Mouse (Mus musculus) MEL (cell line): ENCODE data around the gene Nomo1.

Source experiments
- BHLHE40 ChIP-seq: IDR thresholded peaks from 2 replicates; pipeline ENCODE4 v1.6.1; 2012; ENCODE audit warnings: low read depth, mild to moderate bottlenecking, inconsistent platforms, low read length, improper control_type of control experiment, borderline replicate concordance
- CHD2 ChIP-seq: IDR thresholded peaks from 2 replicates; pipeline ENCODE4 v1.6.1; 2011; ENCODE audit warnings: low read length, improper control_type of control experiment
- CTCF ChIP-seq, 3 experiments: IDR thresholded peaks in 2 of 3; conservative IDR thresholded peaks in 1 of 3; 2 replicates each; pipeline ENCODE4 v1.5.1; 2011 to 2012; ENCODE audit warnings: low read length in 3 of 3, low read depth in 2 of 3, mild to moderate bottlenecking in 2 of 3, improper control_type of control experiment in 1 of 3, inconsistent platforms in 1 of 3, mixed read lengths in 1 of 3, moderate library complexity in 1 of 3; ENCODE audit not compliant: control insufficient read depth in 1 of 3, insufficient read depth in 1 of 3, poor library complexity in 1 of 3, severe bottlenecking in 1 of 3
- EP300 ChIP-seq, 2 experiments: IDR thresholded peaks; 2 replicates each; pipeline ENCODE4 v1.6.1; 2011; ENCODE audit warnings: improper control_type of control experiment in 2 of 2, low read length in 2 of 2, low read depth in 1 of 2, mild to moderate bottlenecking in 1 of 2
- MAFK ChIP-seq: IDR thresholded peaks from 2 replicates; pipeline ENCODE4 v1.6.1; 2011; ENCODE audit warnings: low read depth, mild to moderate bottlenecking, low read length, improper control_type of control experiment, borderline replicate concordance
- MAX ChIP-seq: IDR thresholded peaks from 2 replicates; pipeline ENCODE4 v1.6.1; 2011; ENCODE audit warnings: low read length, improper control_type of control experiment
- MAZ ChIP-seq: IDR thresholded peaks from 2 replicates; pipeline ENCODE4 v1.6.1; 2012; ENCODE audit warnings: low read depth, mild to moderate bottlenecking, inconsistent platforms, low read length, improper control_type of control experiment
- MXI1 ChIP-seq: IDR thresholded peaks from 2 replicates; pipeline ENCODE4 v1.6.1; 2011; ENCODE audit warnings: mild to moderate bottlenecking, low read depth, low read length, improper control_type of control experiment
- POLR2A ChIP-seq, 2 experiments: IDR thresholded peaks; 2 replicates each; pipeline ENCODE4 v1.6.1; 2011 to 2012; ENCODE audit warnings: low read length in 2 of 2, mild to moderate bottlenecking in 2 of 2, control low read depth in 1 of 2, improper control_type of control experiment in 1 of 2, low read depth in 1 of 2, moderate library complexity in 1 of 2; ENCODE audit not compliant: control insufficient read depth in 1 of 2, insufficient read depth in 1 of 2, poor library complexity in 1 of 2
- TAL1 ChIP-seq: IDR thresholded peaks from 2 replicates; pipeline ENCODE4 v1.6.1; 2012; ENCODE audit warnings: mild to moderate bottlenecking, inconsistent platforms, low read length, moderate library complexity, mixed read lengths
- USF1 ChIP-seq: IDR thresholded peaks from 2 replicates; pipeline ENCODE4 v1.6.1; 2014; ENCODE audit warnings: low read depth, mild to moderate bottlenecking, inconsistent platforms, low read length, improper control_type of control experiment, moderate library complexity
- ZKSCAN1 ChIP-seq: IDR thresholded peaks from 2 replicates; pipeline ENCODE4 v1.6.1; 2012; ENCODE audit warnings: low read depth, mild to moderate bottlenecking, inconsistent platforms, low read length, improper control_type of control experiment, moderate library complexity
- ZNF384 ChIP-seq: IDR thresholded peaks from 2 replicates; pipeline ENCODE4 v1.6.1; 2012; ENCODE audit warnings: low read depth, mild to moderate bottlenecking, inconsistent platforms, low read length, improper control_type of control experiment

DNA sequence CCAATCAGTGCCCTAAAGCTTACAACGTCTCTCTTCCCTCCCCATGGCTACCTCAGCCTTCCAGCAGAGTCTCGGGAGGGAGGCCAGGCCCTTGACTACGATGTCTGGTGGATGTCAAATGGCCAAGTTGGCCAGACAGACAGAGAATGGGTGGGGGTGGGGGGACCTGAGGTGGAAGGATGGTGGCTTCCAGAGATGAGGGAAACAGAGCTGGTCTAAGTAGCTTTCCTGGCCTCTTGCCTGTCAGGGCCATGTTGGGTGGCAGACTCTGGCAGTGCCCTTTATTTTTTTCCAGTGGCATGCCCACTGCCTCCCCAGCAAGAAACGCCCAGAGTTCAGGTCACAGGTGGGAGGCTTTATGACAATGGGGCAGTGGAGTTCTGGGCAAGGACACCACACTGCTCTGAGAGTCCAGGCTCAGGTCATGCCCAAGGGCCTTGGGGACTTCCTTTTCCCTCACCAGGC is 63.9 kb downstream of the Nomo1 start:
- TF ChIP-seq CTCF (IDR thresholded peaks at IDR 0.05 in 2 of 3, conservative IDR thresholded peaks at IDR 0.05 in 1 of 3; ENCODE audit: control insufficient read depth in 1 of 3, insufficient read depth in 1 of 3, low read depth in 2 of 3, low read length in 3 of 3, poor library complexity in 1 of 3, severe bottlenecking in 1 of 3) (no peak), POLR2A (IDR thresholded peaks at IDR 0.05; ENCODE audit: control insufficient read depth in 1 of 2, insufficient read depth in 1 of 2, low read depth in 1 of 2, low read length in 2 of 2, poor library complexity in 1 of 2) (no peak), TAL1 (no peak), BHLHE40 (no peak), MAX (no peak), EP300 (IDR thresholded peaks at IDR 0.05; ENCODE audit: low read depth in 1 of 2, low read length in 2 of 2) (no peak), ZKSCAN1 (no peak), ZNF384 (no peak), USF1 (no peak), MAFK (no peak), MXI1 (no peak), CHD2 (no peak), MAZ (no peak)
